Mouse (Mus musculus): ENCODE results near the gene Gm19684.
"Not testable (repeated sequence)": the region's sequence is repeated elsewhere in the genome, so short reads cannot be mapped to it uniquely, and the experiment has no call there.

GRCm38 (mm10) chr17:36081901-36082300 is 39.6 kb upstream of the Gm19684 start:
- TF ChIP-seq EP300, CTCF (IDR thresholded peaks at IDR 0.05): not testable (repeated sequence)
